Mouse (Mus musculus) neural tube, embryonic 11.5 days (tissue): ENCODE measurements at regions not wholly inside any gene's neighbourhood (a gene's known extent, or its start where the extent isn't known, plus 50 kb on each side); places are given as distances from the start of the nearest gene placed in this dataset.

Experiments
- ATAC-seq: fragments of 200-750 bp; cut with Nextera tagmentation; 2 replicates; pipeline ENCODE4 v1.8.0; 2017; ENCODE audit warnings: moderate number of reproducible peaks, mild to moderate bottlenecking, moderate TSS enrichment, moderate library complexity; ENCODE audit not compliant: insufficient read depth, low FRiP score, low TSS enrichment
- DNase-seq: peaks from one replicate; pipeline ENCODE4 v3.0.0-alpha.2; 2015; ENCODE audit warnings: low spot score
- H3K27ac ChIP-seq: fragments of 300-500 bp; sonication (generic); 2 replicates; pipeline ENCODE4 v1.5.1; 2014; ENCODE audit warnings: low read depth, mild to moderate bottlenecking, low read length
- H3K27me3 ChIP-seq: fragments of 300-500 bp; sonication (generic); 2 replicates; pipeline ENCODE4 v1.6.1; 2014; ENCODE audit warnings: mild to moderate bottlenecking, low read length, mixed read lengths; ENCODE audit not compliant: control insufficient read depth, insufficient read depth
- H3K36me3 ChIP-seq: fragments of 300-500 bp; sonication (generic); 2 replicates; pipeline ENCODE4 v1.6.1; 2014; ENCODE audit warnings: mild to moderate bottlenecking, low read length, moderate library complexity, mixed read lengths; ENCODE audit not compliant: control insufficient read depth, insufficient read depth
- H3K4me1 ChIP-seq: fragments of 300-500 bp; sonication (generic); 2 replicates; pipeline ENCODE4 v1.6.1; 2014; ENCODE audit warnings: low read length, mixed read lengths; ENCODE audit not compliant: control insufficient read depth, insufficient read depth
- H3K4me2 ChIP-seq: fragments of 300-500 bp; sonication (generic); 2 replicates; pipeline ENCODE4 v1.6.1; 2014; ENCODE audit warnings: low read depth, mild to moderate bottlenecking, moderate library complexity
- H3K4me3 ChIP-seq: fragments of 300-500 bp; sonication (generic); 2 replicates; pipeline ENCODE4 v1.5.1; 2014; ENCODE audit warnings: low read depth, low read length
- H3K9ac ChIP-seq: fragments of 300-500 bp; sonication (generic); 2 replicates; pipeline ENCODE4 v1.6.1; 2014; ENCODE audit warnings: mild to moderate bottlenecking, low read length
- H3K9me3 ChIP-seq: fragments of 300-500 bp; sonication (generic); 2 replicates; pipeline ENCODE4 v1.6.1; 2016; ENCODE audit warnings: low read length; ENCODE audit not compliant: control insufficient read depth
- WGBS: fragments of 180-500 bp; shearing (Covaris S2); extraction: QIAGEN DNeasy Blood & Tissue Kit; methylation state at CpG from one replicate; pipeline ENCODE4 v1.1.7; 2014; 5-methylcytosine and 5-hydroxymethylcytosine counted together

- Histone ChIP-seq H3K4me3 (no peak overlapping the region), H3K9me3 (no peaks in the 10 kb centered on the region), H3K9ac (no peak overlapping the region), H3K4me2 (no peak overlapping the region), H3K36me3 (no peaks in the 10 kb centered on the region), H3K27ac (no peak overlapping the region), H3K4me1 (peaks cover 6% of the 10 kb centered on the region; the same call in 1 of the 2 replicates), H3K27me3 (no peaks in the 10 kb centered on the region)
- DNase-seq (peak; percentile 44), ATAC-seq (no peak)
- whole genome bisulfite sequencing = 14% methylated on average over 3 of the region's 3 CpGs
These were observed 51.1 kb upstream of the Iqsec3 start for GRCm38 (mm10) chr6:121524613-121524970.

- DNase-seq = no peak
- H3K4me3 ChIP-seq = no peak overlapping the region
- H3K36me3 ChIP-seq = no peaks in the 10 kb centered on the region
- H3K9ac ChIP-seq = no peak overlapping the region
- 77% methylated on average over 11 of the region's 11 CpGs for WGBS
- no peaks in the 10 kb centered on the region for H3K9me3 ChIP-seq
- ATAC-seq = no peak
- H3K27ac ChIP-seq = no peak overlapping the region
- H3K27me3 ChIP-seq = no peaks in the 10 kb centered on the region
- peaks cover 6% of the 10 kb centered on the region; the same call in 1 of the 2 replicates for H3K4me1 ChIP-seq
- H3K4me2 ChIP-seq = no peak overlapping the region
These were observed 50.6 kb upstream of the Iqsec3 start for GRCm38 (mm10) chr6:121523882-121524612.
